Mouse (Mus musculus) myocyte (in vitro differentiated cells): ENCODE measurements around the gene Stk11. TPM values are rescaled to one million over a fixed set of nuclear protein-coding genes. Genes with fewer than 3 reads are reported as not detected.

Source experiments
- H3K27me3 ChIP-seq: one replicate; pipeline ENCODE4 v1.6.1; 2011; ENCODE audit not compliant: control insufficient read depth, insufficient read depth, insufficient read length
- H3K36me3 ChIP-seq: one replicate; pipeline ENCODE4 v1.6.1; 2011; ENCODE audit not compliant: control insufficient read depth, insufficient read depth
- H3K4me2 ChIP-seq: one replicate; pipeline ENCODE4 v1.6.1; 2011; ENCODE audit warnings: low read depth, control low read depth
- H3K4me3 ChIP-seq: one replicate; pipeline ENCODE4 v1.5.1; 2011; ENCODE audit warnings: mild to moderate bottlenecking, control low read depth, moderate library complexity
- H3K79me2 ChIP-seq: one replicate; pipeline ENCODE4 v1.6.1; 2011; ENCODE audit not compliant: control insufficient read depth, insufficient read depth
- H3ac ChIP-seq: one replicate; pipeline ENCODE4 v1.6.1; 2011; ENCODE audit not compliant: control insufficient read depth, insufficient read length
- CEBPB ChIP-seq: IDR thresholded peaks from 2 replicates; pipeline ENCODE4 v1.6.1; 2011; ENCODE audit warnings: mild to moderate bottlenecking, moderate library complexity; ENCODE audit not compliant: poor library complexity, insufficient read depth, severe bottlenecking
- E2F4 ChIP-seq: IDR thresholded peaks from one replicate; pipeline ENCODE4 v1.6.1; 2011; ENCODE audit warnings: mild to moderate bottlenecking, control low read depth, moderate library complexity; ENCODE audit not compliant: insufficient read depth
- MAX ChIP-seq: IDR thresholded peaks from one replicate; pipeline ENCODE4 v1.6.1; 2011; ENCODE audit warnings: low read depth, mild to moderate bottlenecking, control low read depth
- MYOD1 ChIP-seq, 3 experiments: IDR thresholded peaks; one replicate each; pipeline ENCODE4 v1.6.1; 2011; ENCODE audit warnings: control low read depth in 2 of 3, low read depth in 2 of 3, mild to moderate bottlenecking in 2 of 3, moderate library complexity in 1 of 3; ENCODE audit not compliant: insufficient read length in 2 of 3, control insufficient read depth in 1 of 3
- MYOG ChIP-seq, 3 experiments: IDR thresholded peaks; one replicate each; pipeline ENCODE4 v1.6.1; 2011; ENCODE audit warnings: control low read depth in 2 of 3, low read depth in 2 of 3, mild to moderate bottlenecking in 2 of 3; ENCODE audit not compliant: insufficient read length in 2 of 3, control insufficient read depth in 1 of 3, insufficient read depth in 1 of 3
- POLR2A ChIP-seq: IDR thresholded peaks from one replicate; pipeline ENCODE4 v1.6.1; 2011; ENCODE audit warnings: low read depth, mild to moderate bottlenecking, control low read depth, moderate library complexity; ENCODE audit not compliant: insufficient read length
- POLR2AphosphoS2 ChIP-seq: IDR thresholded peaks from one replicate; pipeline ENCODE4 v1.6.1; 2011; ENCODE audit warnings: low read depth, control low read depth; ENCODE audit not compliant: insufficient read length
- REST ChIP-seq: IDR thresholded peaks from one replicate; pipeline ENCODE4 v1.6.1; 2011; ENCODE audit warnings: mild to moderate bottlenecking, control low read depth, moderate library complexity; ENCODE audit not compliant: insufficient read depth, insufficient read length
- SRF ChIP-seq: IDR thresholded peaks from one replicate; pipeline ENCODE4 v1.6.1; 2011; ENCODE audit warnings: low read depth; ENCODE audit not compliant: control insufficient read depth, insufficient read length
- TCF12 ChIP-seq: IDR thresholded peaks from one replicate; pipeline ENCODE4 v1.6.1; 2011; ENCODE audit warnings: mild to moderate bottlenecking, control low read depth; ENCODE audit not compliant: poor library complexity, insufficient read depth, severe bottlenecking
- TCF3 ChIP-seq: IDR thresholded peaks from one replicate; pipeline ENCODE4 v1.6.1; 2011; ENCODE audit warnings: low read depth, control low read depth; ENCODE audit not compliant: insufficient read length
- USF1 ChIP-seq: IDR thresholded peaks from one replicate; pipeline ENCODE4 v1.6.1; 2011; ENCODE audit warnings: low read depth, mild to moderate bottlenecking, control low read depth, moderate library complexity
- polyA plus RNA-seq: library from polyadenylated mRNA; unstranded; fragments of >200 nt; fragmentation: generic; extraction: Trizol; gene quantifications from one replicate; pipeline ENCODE4 v1.2.1, GENCODE M21; 2012; ENCODE audit warnings: missing spikeins

The Stk11 gene
- polyA plus RNA-seq, 1 experiment = 150 TPM

- Histone ChIP-seq H3K36me3 (no peaks in the 10 kb centered on the region), H3K27me3 (no peaks in the 10 kb centered on the region), H3K4me3 (peak within 1 kb of the TSS; percentile 31), H3ac (peak within 1 kb of the TSS; percentile 33), H3K79me2 (peaks cover 15% of the 10 kb centered on the region), H3K4me2 (peak within 1 kb of the TSS; percentile 98)
- TF ChIP-seq TCF12 (no peak), SRF (peak; percentile 43), POLR2AphosphoS2 (peak; percentile 79), TCF3 (no peak), REST (no peak), POLR2A (peak; percentile 93), MYOD1 (IDR thresholded peaks at IDR 0.05; ENCODE audit: control insufficient read depth in 1 of 3, insufficient read length in 2 of 3, low read depth in 2 of 3) (peak in 1 of 3 experiments; percentile 17), CEBPB (no peak), USF1 (peak; percentile 44)
Measured at GRCm38 (mm10) chr10:80138553-80139438, 23.2 kb downstream of the Stk11 start, which contains the start of gene Atp5d. TSS of gene Atp5d (plus strand) at chr10:80138632.

- Histone ChIP-seq H3K4me3 (peak overlapping the region; percentile 31), H3K4me2 (peak overlapping the region; percentile 98), H3ac (peak overlapping the region; percentile 33), H3K36me3 (peaks cover 6% of the 10 kb centered on the region), H3K27me3 (no peaks in the 10 kb centered on the region), H3K79me2 (peaks cover 21% of the 10 kb centered on the region)
- TF ChIP-seq POLR2AphosphoS2 = no peak
- TF ChIP-seq CEBPB = no peak
- no peak for TF ChIP-seq USF1
Measured at GRCm38 (mm10) chr10:80139439-80139775, 23.8 kb downstream of the Stk11 start.

- Histone ChIP-seq H3K36me3 (peaks cover 13% of the 10 kb centered on the region), H3K4me3 (no peak overlapping the region)
Measured at GRCm38 (mm10) chr10:80139975-80140665, 24.5 kb downstream of the Stk11 start.

GRCm38 (mm10) chr10:80140666-80141035 lies 25.0 kb downstream of the Stk11 start, which contains the start of gene Cbarp:
TSS of gene Cbarp (minus strand) at chr10:80140835.
- TF ChIP-seq TCF3 (no peak), CEBPB (no peak), TCF12 (no peak), POLR2AphosphoS2 (no peak), POLR2A (no peak), MAX (no peak), MYOD1 (IDR thresholded peaks at IDR 0.05; ENCODE audit: control insufficient read depth in 1 of 3, insufficient read length in 2 of 3, low read depth in 2 of 3) (no peak), REST (no peak), E2F4 (no peak), USF1 (no peak), MYOG (IDR thresholded peaks at IDR 0.05; ENCODE audit: control insufficient read depth in 1 of 3, insufficient read depth in 1 of 3, insufficient read length in 2 of 3, low read depth in 2 of 3) (no peak), SRF (no peak)
- Histone ChIP-seq H3K4me3 (peak within 1 kb of the TSS; percentile 63), H3K36me3 (peaks cover 15% of the 10 kb centered on the region), H3K79me2 (peaks cover 31% of the 10 kb centered on the region), H3K4me2 (peak within 1 kb of the TSS; percentile 91), H3K27me3 (no peaks in the 10 kb centered on the region), H3ac (no peak within 1 kb of the TSS)

More at GRCm38 (mm10) chr10:80139975-80140665, 24.5 kb downstream of the Stk11 start:
- no peak for TF ChIP-seq TCF12
- no peak for TF ChIP-seq REST
- no peak for TF ChIP-seq MYOG (IDR thresholded peaks at IDR 0.05; ENCODE audit: control insufficient read depth in 1 of 3, insufficient read depth in 1 of 3, insufficient read length in 2 of 3, low read depth in 2 of 3)
- TF ChIP-seq TCF3 = no peak
- no peak for TF ChIP-seq POLR2A
- TF ChIP-seq USF1 = no peak
- TF ChIP-seq MYOD1 (IDR thresholded peaks at IDR 0.05; ENCODE audit: control insufficient read depth in 1 of 3, insufficient read length in 2 of 3, low read depth in 2 of 3) = no peak
- TF ChIP-seq E2F4 = no peak
- Histone ChIP-seq H3ac (no peak overlapping the region), H3K4me2 (no peak overlapping the region), H3K27me3 (no peaks in the 10 kb centered on the region), H3K79me2 (peaks cover 28% of the 10 kb centered on the region)
